Mouse (Mus musculus) neural tube, embryonic 13.5 days (tissue): ENCODE data around the gene Snrnp35. TPM values are rescaled to one million over a fixed set of nuclear protein-coding genes. Genes with fewer than 3 reads are reported as not detected.
"Not testable (repeated sequence)": the region's sequence is repeated elsewhere in the genome, so short reads cannot be mapped to it uniquely, and the experiment has no call there.

Experiments
- ATAC-seq: fragments of 200-750 bp; cut with Nextera tagmentation; 2 replicates; pipeline ENCODE4 v1.8.0; 2017; ENCODE audit warnings: low read depth, mild to moderate bottlenecking, moderate TSS enrichment, moderate library complexity
- H3K27ac ChIP-seq: fragments of 300-500 bp; sonication (generic); replicated peaks from 2 replicates; pipeline ENCODE4 v1.5.1; 2015; ENCODE audit warnings: moderate library complexity, mild to moderate bottlenecking, inconsistent platforms
- H3K27me3 ChIP-seq: fragments of 300-500 bp; sonication (generic); 2 replicates; pipeline ENCODE4 v1.6.1; 2015; ENCODE audit warnings: mild to moderate bottlenecking, inconsistent platforms
- H3K36me3 ChIP-seq: fragments of 300-500 bp; sonication (generic); 2 replicates; pipeline ENCODE4 v1.6.1; 2015; ENCODE audit warnings: mild to moderate bottlenecking, inconsistent platforms
- H3K4me1 ChIP-seq: fragments of 300-500 bp; sonication (generic); replicated peaks from 2 replicates; pipeline ENCODE4 v1.6.1; 2015; ENCODE audit warnings: inconsistent platforms
- H3K4me2 ChIP-seq: fragments of 300-500 bp; sonication (generic); 2 replicates; pipeline ENCODE4 v1.6.1; 2015; ENCODE audit warnings: inconsistent platforms, mild to moderate bottlenecking, moderate library complexity
- H3K4me3 ChIP-seq: fragments of 300-500 bp; sonication (generic); 2 replicates; pipeline ENCODE4 v1.5.1; 2015; ENCODE audit warnings: mild to moderate bottlenecking, inconsistent platforms
- H3K9ac ChIP-seq: fragments of 300-500 bp; sonication (generic); 2 replicates; pipeline ENCODE4 v1.6.1; 2015; ENCODE audit warnings: moderate library complexity, mild to moderate bottlenecking, inconsistent platforms
- H3K9me3 ChIP-seq: fragments of 300-500 bp; sonication (generic); 2 replicates; pipeline ENCODE4 v1.6.1; 2016; ENCODE audit warnings: inconsistent platforms
- WGBS: fragments of 180-500 bp; shearing (Covaris S2); methylation state at CpG from one replicate; pipeline ENCODE4 v1.1.7; 2015; 5-methylcytosine and 5-hydroxymethylcytosine counted together
- polyA plus RNA-seq: library from polyadenylated mRNA; unstranded; fragments of >200 nt; fragmentation: Nextera tagmentation; extraction: Ambion mirVana; gene quantifications from 2 replicates; pipeline ENCODE4 v1.2.1, GENCODE M21; 2015

Gene Snrnp35
- polyA plus RNA-seq, 1 experiment from 2014 or later = 27.8 TPM

DNA sequence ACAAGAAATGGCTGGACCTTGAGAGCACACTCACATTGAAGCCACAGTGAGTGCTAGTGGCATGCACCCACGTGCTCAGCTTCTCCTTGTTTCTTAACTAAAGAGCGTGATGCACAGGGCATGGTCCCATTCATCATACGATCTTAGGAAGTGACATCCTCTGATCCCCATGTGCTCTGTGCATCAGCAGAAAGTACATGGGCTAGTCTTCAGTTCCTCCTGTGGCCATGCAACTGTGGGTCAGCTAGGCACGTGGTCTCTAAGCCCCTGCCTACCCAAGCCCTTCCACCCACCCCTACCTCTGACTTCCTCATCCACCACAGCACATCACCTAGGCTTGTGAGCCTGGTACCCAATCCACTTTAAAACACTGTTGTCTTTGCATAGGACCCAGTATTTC, 9.7 kb downstream of the Snrnp35 start:
- Histone ChIP-seq H3K4me1 (peaks cover 7% of the 10 kb centered on the region; the same call in 1 of the 2 replicates), H3K27ac (no peak overlapping the region), H3K9me3 (no peaks in the 10 kb centered on the region), H3K4me2 (no peak overlapping the region), H3K9ac (no peak overlapping the region), H3K36me3 (peaks cover 61% of the 10 kb centered on the region), H3K4me3 (no peak overlapping the region), H3K27me3 (no peaks in the 10 kb centered on the region)
- ATAC-seq = no peak
- WGBS = 85% methylated on average over 4 of the region's 4 CpGs

DNA sequence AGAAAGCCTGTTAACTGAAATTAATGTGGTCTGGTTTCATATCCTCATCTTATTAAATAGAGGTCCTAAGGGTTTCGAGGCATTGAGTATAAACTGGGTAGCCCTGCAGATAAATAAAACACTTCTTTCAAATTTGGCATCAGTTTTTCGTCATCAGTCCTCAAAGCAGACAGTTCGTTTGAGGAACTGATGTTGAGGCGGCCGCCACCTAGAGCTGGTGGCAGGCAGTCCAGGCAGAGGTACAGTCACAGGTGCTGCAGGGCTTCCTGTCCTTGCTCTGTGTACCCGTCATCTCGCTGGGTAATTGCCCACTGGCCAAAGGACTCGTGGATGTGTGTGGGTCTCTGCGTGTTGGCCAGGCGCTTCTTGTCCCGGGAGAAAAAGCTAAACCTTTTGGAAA, 10.5 kb downstream of the Snrnp35 start:
- Histone ChIP-seq H3K27ac (no peak overlapping the region), H3K4me1 (peaks cover 7% of the 10 kb centered on the region; the same call in 1 of the 2 replicates), H3K27me3 (no peaks in the 10 kb centered on the region), H3K36me3 (peaks cover 61% of the 10 kb centered on the region), H3K4me3 (no peak overlapping the region), H3K9me3 (no peaks in the 10 kb centered on the region), H3K9ac (no peak overlapping the region), H3K4me2 (no peak overlapping the region)
- 88% methylated on average over 11 of the region's 11 CpGs for WGBS
- no peak for ATAC-seq

DNA sequence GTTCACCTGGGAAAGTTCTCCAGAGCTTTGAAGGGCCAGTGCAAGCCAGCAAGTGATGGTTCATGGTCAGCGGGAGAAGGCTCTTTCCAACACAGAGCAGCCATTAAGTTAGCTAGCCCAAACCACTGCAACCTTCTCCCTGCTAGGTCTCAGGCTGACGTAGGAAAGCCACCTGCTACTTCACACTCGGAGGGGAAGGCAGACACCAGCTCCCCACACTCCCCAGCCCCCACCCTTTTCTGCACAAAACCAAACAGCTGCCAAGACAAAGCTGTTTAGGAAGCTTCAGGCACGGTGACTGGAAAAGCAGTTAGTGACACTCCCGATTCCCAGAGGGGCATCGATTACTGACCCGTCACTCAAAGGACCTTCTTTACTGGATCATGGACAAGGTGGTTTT, 12.6 kb downstream of the Snrnp35 start:
- H3K9me3 ChIP-seq = no peaks in the 10 kb centered on the region
- H3K4me2 ChIP-seq = no peak overlapping the region
- H3K4me3 ChIP-seq = no peak overlapping the region
- ATAC-seq = no peak
- 0 out of 2 replicates have a peak overlapping the region, but pooled peaks have one; percentile 17 for H3K9ac ChIP-seq
- no peak overlapping the region for H3K27ac ChIP-seq
- H3K4me1 ChIP-seq = peaks cover 11% of the 10 kb centered on the region; the same call in 1 of the 2 replicates
- peaks cover 53% of the 10 kb centered on the region for H3K36me3 ChIP-seq
- WGBS = 49% methylated on average over 7 of the region's 7 CpGs
- no peaks in the 10 kb centered on the region for H3K27me3 ChIP-seq

DNA sequence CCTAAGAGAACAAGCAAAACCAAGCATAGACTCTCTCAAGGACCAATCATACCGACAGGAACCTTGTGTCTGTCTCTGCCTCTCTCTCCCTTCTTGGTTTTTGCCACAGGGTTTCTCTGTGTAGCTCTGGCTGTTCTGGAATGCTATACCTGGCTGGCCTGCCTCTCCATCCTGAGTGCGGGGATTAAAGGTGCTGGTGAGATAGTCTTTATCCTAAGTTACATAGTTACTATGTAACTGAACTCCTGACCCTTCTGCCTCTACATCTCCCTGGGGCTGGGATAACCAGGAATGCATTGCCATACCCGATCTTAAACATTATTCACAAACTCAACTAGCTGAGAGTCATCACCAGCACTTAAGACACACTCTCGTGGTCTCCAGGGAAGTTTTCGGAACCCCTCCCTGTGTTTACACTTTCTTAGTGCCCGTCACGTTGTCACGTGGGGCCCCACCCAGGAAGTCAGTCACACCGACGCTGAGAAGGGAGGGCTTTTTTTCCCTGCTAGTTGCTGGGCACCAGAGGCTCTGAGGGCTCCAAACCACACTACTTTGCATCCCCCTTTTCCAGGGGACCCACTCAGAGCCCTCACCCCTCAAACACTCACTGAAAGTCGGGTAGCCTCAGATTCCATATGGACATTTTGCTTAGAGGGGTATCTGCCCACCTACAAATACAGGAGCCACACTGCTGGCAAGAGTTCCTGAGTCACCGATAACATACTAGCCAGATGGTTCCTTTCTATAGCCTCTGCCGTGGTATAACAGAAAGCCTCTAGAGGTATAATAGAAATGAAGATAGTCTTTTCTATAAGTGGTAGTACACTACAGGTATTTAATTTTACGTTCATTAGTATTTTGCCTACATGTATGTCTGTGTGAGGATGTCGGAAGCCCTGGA, 13.9 kb downstream of the Snrnp35 start:
- WGBS = 75% methylated on average over 15 of the region's 15 CpGs
- Histone ChIP-seq H3K27ac (no peak overlapping the region), H3K4me2 (no peak overlapping the region), H3K36me3 (peaks cover 53% of the 10 kb centered on the region), H3K4me1 (peaks cover 11% of the 10 kb centered on the region; the same call in 1 of the 2 replicates), H3K4me3 (no peak overlapping the region), H3K27me3 (no peaks in the 10 kb centered on the region), H3K9ac (0 out of 2 replicates have a peak overlapping the region, but pooled peaks have one; percentile 8), H3K9me3 (no peaks in the 10 kb centered on the region)
- no peak for ATAC-seq

DNA sequence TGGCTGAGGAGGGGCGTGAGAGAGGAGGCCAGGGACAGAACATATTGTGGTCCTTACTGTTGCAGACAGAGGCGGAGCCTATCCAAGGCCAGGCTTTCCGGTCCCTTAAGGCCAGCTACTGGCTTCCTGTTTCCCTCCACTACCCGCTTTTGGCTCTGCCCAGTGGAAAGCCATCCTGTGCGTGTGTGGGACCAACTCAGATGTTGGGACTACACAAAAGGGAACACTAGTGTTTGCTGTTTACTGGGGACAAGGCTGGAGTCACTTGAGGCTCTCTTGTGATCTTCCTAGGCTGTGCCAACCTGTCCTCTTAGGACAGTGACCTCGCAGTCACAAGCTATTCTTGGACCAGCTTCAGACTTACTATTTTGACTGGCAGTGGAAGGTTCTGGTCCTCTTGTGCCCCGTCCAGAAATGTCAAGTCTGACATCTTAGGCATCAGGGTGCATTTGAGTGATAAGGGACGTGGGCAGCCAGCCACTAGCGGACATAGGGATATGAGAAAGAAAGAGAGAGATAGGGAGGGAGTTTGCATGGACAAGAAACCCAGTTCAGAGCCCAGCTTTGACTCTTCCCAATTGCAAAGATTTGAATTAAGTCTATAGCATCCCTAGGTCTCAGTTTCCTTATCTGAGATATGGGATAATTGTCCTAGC, 15.4 kb downstream of the Snrnp35 start:
- Histone ChIP-seq H3K27ac (no peak overlapping the region; the same call in 1 of the 2 replicates), H3K36me3 (peaks cover 50% of the 10 kb centered on the region), H3K9ac (no peak overlapping the region), H3K4me3 (no peak overlapping the region), H3K27me3 (no peaks in the 10 kb centered on the region), H3K4me1 (peaks cover 11% of the 10 kb centered on the region; the same call in 1 of the 2 replicates), H3K4me2 (no peak overlapping the region), H3K9me3 (no peaks in the 10 kb centered on the region)
- WGBS = 78% methylated on average over 9 of the region's 9 CpGs
- ATAC-seq = no peak

DNA sequence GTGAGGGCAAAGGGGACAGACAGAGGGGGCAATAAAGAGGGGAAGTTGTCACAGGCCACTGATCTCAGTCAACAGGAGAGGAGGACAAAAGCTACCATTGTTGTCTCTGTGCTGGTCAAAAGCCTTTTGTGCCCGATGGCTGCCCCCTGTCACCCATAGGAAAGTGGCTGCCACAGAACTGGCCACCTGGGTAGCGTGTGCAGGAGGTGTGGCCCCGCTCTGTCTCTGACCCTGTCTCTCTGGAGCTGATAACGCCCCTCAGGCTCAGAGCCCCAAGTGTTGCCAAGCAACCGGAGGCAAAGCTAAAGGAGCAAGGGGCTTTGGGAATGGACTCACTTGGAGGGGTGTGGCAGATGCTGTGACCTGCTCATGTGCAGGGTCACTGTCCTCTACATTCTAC, 16.1 kb downstream of the Snrnp35 start:
- H3K27me3 ChIP-seq = no peaks in the 10 kb centered on the region
- H3K36me3 ChIP-seq = peaks cover 49% of the 10 kb centered on the region
- no peak overlapping the region for H3K27ac ChIP-seq
- H3K4me2 ChIP-seq = no peak overlapping the region
- 21% methylated on average over 5 of the region's 5 CpGs for WGBS
- H3K4me3 ChIP-seq = no peak overlapping the region
- no peak overlapping the region for H3K9ac ChIP-seq
- H3K4me1 ChIP-seq = peaks cover 11% of the 10 kb centered on the region; the same call in 1 of the 2 replicates
- no peak for ATAC-seq
- no peaks in the 10 kb centered on the region for H3K9me3 ChIP-seq

DNA sequence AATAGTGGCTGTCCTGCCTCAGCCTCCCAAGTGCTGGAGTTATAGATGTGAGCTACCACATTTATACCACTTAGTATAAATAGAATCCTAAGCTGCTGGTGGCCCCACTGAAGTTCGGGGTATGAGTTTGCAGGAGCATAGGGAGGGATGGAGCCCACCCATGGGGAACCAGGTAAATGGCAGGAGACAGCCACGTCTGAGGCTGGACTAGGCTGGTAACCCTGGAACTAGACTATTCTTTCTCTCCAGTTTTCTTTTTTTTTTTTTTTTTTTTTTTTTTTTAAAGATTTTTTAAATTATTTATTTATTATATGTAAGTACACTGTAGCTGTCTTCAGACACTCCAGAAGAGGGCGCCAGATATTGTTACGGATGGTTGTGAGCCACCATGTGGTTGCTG, 17.1 kb downstream of the Snrnp35 start:
- 72% methylated on average over 4 of the region's 4 CpGs for WGBS
- not testable (repeated sequence) for H3K4me3 ChIP-seq, H3K9me3 ChIP-seq, H3K9ac ChIP-seq, H3K27me3 ChIP-seq, H3K27ac ChIP-seq, H3K4me2 ChIP-seq, ATAC-seq
- H3K36me3 ChIP-seq = peaks cover 42% of the 10 kb centered on the region
- peaks cover 11% of the 10 kb centered on the region; the same call in 1 of the 2 replicates for H3K4me1 ChIP-seq

DNA sequence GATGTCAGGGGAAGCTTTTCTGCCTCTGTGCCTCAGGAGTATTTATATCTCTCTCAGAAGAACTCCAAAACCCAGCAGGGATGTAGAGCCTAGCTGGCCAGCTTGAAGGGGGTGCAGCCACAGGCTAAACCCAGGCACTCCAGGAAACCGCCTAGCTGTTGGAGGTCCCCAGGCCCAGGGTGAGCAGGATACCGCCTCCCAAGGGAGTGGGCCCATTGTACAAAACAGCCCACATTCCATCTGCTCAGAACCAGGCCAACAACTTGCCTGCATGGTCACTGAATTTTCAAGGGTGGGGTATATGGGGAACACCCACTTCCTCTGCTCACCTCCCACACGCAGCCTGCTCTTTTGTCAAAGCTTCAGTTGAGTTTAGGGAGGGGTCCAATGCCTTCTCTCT, 17.6 kb downstream of the Snrnp35 start:
- H3K4me1 ChIP-seq = peaks cover 11% of the 10 kb centered on the region; the same call in 1 of the 2 replicates
- no peak overlapping the region for H3K27ac ChIP-seq
- no peak for ATAC-seq
- H3K4me2 ChIP-seq = no peak overlapping the region
- peaks cover 42% of the 10 kb centered on the region for H3K36me3 ChIP-seq
- H3K9me3 ChIP-seq = no peaks in the 10 kb centered on the region
- H3K4me3 ChIP-seq = no peak overlapping the region
- WGBS = 93% methylated on average over 3 of the region's 3 CpGs
- no peak overlapping the region for H3K9ac ChIP-seq
- no peaks in the 10 kb centered on the region for H3K27me3 ChIP-seq

DNA sequence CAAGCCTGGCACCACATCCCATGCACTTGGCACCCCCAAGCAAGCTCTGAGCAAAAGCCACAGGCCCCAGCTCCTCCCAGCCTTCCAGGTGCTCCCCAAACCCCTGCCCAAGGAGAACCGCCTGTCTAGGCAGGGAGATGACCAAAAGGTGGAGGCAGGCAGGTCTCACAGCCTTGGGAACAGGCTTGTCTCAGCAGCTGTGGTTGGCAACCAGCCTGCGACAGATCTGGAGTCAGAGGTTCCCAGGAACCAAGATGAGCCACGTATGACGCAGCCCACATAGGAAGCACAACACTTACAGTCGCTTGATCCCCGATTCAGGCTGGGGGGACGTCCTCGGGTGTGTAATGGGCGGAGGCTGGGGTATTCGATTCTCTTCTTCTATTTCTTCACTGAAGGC, 18.6 kb downstream of the Snrnp35 start:
- Histone ChIP-seq H3K27me3 (no peaks in the 10 kb centered on the region), H3K4me1 (0 out of 2 replicates have a peak, but pooled peaks cover 4% of the 10 kb centered on the region), H3K4me2 (no peak overlapping the region), H3K9ac (no peak overlapping the region), H3K4me3 (no peak overlapping the region), H3K9me3 (no peaks in the 10 kb centered on the region), H3K27ac (no peak overlapping the region), H3K36me3 (peaks cover 42% of the 10 kb centered on the region)
- no peak for ATAC-seq
- WGBS = 91% methylated on average over 10 of the region's 10 CpGs

DNA sequence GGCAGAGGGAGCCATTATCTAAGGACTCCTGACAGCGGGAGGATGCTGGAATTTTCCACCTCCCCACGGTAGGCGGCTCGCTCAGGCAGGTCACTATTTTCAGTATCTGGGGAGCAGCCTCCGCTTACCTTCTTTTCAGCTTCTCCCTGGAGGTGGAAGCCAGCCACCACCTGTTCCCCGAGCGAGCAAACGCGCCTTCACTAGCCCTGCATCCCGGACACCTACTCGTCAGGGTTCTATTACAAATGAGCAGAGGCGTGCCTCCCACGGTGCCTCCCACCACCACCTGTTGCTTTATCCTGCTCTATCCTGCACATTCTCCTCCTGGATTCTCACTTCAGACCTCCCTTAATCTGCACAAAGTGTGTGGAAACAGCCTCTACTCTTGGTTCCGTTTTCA, 20.8 kb downstream of the Snrnp35 start:
- no peak for ATAC-seq
- WGBS = 72% methylated on average over 14 of the region's 14 CpGs
- Histone ChIP-seq H3K27ac (no peak overlapping the region), H3K4me1 (peaks cover 12% of the 10 kb centered on the region; the same call in 1 of the 2 replicates), H3K36me3 (peaks cover 35% of the 10 kb centered on the region), H3K27me3 (no peaks in the 10 kb centered on the region), H3K4me3 (no peak overlapping the region), H3K4me2 (no peak overlapping the region), H3K9me3 (no peaks in the 10 kb centered on the region), H3K9ac (no peak overlapping the region)

DNA sequence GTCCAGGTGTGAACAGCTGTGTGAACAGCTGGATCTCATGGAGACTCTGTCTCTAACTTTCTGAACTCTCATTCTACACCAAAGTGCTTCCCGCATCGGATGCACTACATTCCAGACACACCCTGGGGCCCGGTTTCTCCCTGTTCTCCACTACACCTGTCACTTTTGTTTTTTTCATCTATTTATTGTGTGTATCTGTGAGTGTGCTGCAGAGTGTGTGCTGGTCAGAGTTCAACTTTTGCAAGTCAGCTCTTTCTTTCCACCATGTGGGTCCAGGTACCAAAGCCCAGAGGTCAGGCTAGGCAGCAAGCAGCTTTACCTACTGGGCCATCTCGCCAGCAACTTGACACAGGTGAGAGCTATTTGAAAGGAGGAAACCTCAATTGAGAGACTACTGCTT, 22.3 kb downstream of the Snrnp35 start:
- no peak for ATAC-seq
- Histone ChIP-seq H3K27ac (no peak overlapping the region), H3K36me3 (peaks cover 35% of the 10 kb centered on the region), H3K4me2 (no peak overlapping the region), H3K27me3 (no peaks in the 10 kb centered on the region), H3K4me3 (no peak overlapping the region), H3K4me1 (peaks cover 8% of the 10 kb centered on the region; the same call in 1 of the 2 replicates), H3K9me3 (no peaks in the 10 kb centered on the region), H3K9ac (no peak overlapping the region)
- WGBS = 90% methylated on average over 4 of the region's 4 CpGs

DNA sequence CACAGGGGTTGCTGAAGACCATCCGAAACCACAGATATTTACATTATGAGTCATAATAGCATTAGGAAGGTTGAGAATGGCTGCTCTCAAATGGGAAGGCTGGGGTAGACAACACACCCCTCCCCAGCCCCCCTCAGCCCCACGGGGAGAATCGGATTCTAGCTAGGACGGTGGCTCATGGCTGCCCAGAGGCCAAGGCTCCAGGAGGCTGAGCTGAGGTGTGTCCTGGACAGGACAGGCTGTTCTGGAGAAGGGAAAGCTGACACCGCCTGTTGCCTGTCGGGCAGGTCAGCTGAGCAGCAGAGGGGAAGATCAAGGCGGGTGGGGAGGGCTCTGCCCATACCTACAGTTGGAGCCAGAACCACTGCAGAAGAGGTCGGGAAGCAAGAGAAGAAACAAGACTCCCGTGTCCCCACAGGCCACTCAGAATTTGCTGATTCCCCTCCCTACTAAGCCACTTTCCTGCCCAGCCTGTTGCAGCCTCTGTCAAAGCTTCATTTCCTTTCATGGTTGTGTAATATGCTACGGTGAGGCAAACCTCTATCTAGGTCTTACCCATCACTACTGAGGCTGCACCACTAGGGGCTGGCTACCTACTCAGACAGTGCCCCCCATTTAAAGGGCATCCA, 23.9 kb downstream of the Snrnp35 start:
- H3K27me3 ChIP-seq = no peaks in the 10 kb centered on the region
- H3K4me2 ChIP-seq = no peak overlapping the region
- H3K4me3 ChIP-seq = no peak overlapping the region
- no peak for ATAC-seq
- H3K4me1 ChIP-seq = peaks cover 8% of the 10 kb centered on the region; the same call in 1 of the 2 replicates
- WGBS = 81% methylated on average over 10 of the region's 10 CpGs
- H3K9ac ChIP-seq = no peak overlapping the region
- no peaks in the 10 kb centered on the region for H3K9me3 ChIP-seq
- no peak overlapping the region for H3K27ac ChIP-seq
- H3K36me3 ChIP-seq = peaks cover 21% of the 10 kb centered on the region
